Mouse (Mus musculus) embryonic facial prominence, embryonic 10.5 days (tissue): ENCODE measurements at regions not wholly inside any gene's neighbourhood (a gene's known extent, or its start where the extent isn't known, plus 50 kb on each side); places are given as distances from the start of the nearest gene placed in this dataset.
A peak's percentile ranks its signal among the peaks of the same experiment; 100 is the strongest.

Source experiments
- DNase-seq: peaks from one replicate; pipeline ENCODE4 v3.0.0-alpha.2; 2017; ENCODE audit warnings: low spot score
- H3K27ac ChIP-seq: fragments of 300-500 bp; sonication (generic); replicated peaks from 2 replicates; pipeline ENCODE4 v1.5.1; 2016; ENCODE audit warnings: mild to moderate bottlenecking
- H3K27me3 ChIP-seq: fragments of 300-500 bp; sonication (generic); replicated peaks from 2 replicates; pipeline ENCODE4 v1.6.1; 2016; ENCODE audit warnings: low read depth, mild to moderate bottlenecking; ENCODE audit not compliant: poor library complexity, severe bottlenecking
- H3K36me3 ChIP-seq: fragments of 300-500 bp; sonication (generic); replicated peaks from 2 replicates; pipeline ENCODE4 v1.6.1; 2016; ENCODE audit warnings: mild to moderate bottlenecking, moderate library complexity
- H3K4me1 ChIP-seq: fragments of 300-500 bp; sonication (generic); 2 replicates; pipeline ENCODE4 v1.6.1; 2016
- H3K4me3 ChIP-seq: fragments of 300-500 bp; sonication (generic); 2 replicates; pipeline ENCODE4 v1.5.1; 2016; ENCODE audit warnings: mild to moderate bottlenecking, moderate library complexity
- H3K9me3 ChIP-seq: fragments of 300-500 bp; sonication (generic); 2 replicates; pipeline ENCODE4 v1.6.1; 2016; ENCODE audit warnings: mild to moderate bottlenecking
- WGBS: fragments of 180-500 bp; shearing (Covaris S2); methylation state at CpG from one replicate; pipeline ENCODE4 v1.1.7; 2016; 5-methylcytosine and 5-hydroxymethylcytosine counted together

DNA sequence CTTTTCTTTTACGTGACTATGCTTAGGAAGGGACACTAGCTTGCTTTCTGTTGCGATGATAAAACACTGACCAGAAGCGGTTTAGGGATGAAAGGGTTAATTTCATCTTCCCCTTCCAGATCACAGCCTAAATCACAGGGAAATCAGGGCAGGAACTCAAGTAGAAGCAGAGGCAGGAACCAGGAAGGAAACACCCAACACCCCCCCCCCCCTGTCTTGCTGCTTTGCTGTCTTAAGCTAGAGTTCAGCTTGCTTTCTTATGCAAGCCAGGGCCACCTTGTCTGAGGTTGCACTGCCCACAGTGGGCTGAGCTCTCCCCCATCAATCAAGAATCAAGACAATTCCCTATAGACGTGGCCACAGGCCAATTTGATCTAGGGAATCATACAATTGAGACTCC is 71.9 kb upstream of the Gm47985 start:
- H3K27me3 ChIP-seq, result no peaks in the 10 kb centered on the region
- no peaks in the 10 kb centered on the region for H3K36me3 ChIP-seq
- H3K9me3 ChIP-seq, result no peaks in the 10 kb centered on the region
- H3K4me1 ChIP-seq, result peaks cover 27% of the 10 kb centered on the region
- peak; percentile 15 for DNase-seq
- no peak overlapping the region for H3K4me3 ChIP-seq
- no peak overlapping the region for H3K27ac ChIP-seq
- WGBS, result 75% methylated on average over 4 of the region's 4 CpGs

GRCm38 (mm10) chr1:151111683-151112082 is 70.7 kb upstream of the Gm47985 start:
- Histone ChIP-seq H3K36me3 (no peaks in the 10 kb centered on the region), H3K27ac (no peak overlapping the region), H3K27me3 (no peaks in the 10 kb centered on the region), H3K9me3 (no peaks in the 10 kb centered on the region), H3K4me1 (peaks cover 27% of the 10 kb centered on the region), H3K4me3 (no peak overlapping the region)
- 74% methylated on average over 6 of the region's 6 CpGs for WGBS
- DNase-seq, result no peak

DNA sequence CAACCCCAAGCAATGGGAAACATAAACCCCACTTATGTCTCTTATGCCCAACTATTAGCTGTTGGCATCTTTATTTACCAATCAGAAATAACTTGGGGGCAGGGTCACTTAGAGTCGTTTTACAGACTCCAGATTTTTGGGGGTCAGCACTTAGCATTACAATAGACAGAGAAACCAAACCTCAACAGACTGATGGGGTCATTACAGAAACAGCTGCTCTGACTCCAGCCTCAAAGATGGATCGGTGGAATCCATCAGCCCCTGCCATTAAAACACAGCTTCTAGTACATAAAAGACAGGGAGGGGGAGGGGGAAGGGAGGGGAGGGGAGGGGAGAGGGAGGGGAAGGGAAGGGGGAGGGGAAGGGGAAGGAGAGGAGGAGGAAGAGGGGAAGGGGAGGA is 69.9 kb upstream of the Gm47985 start:
- Histone ChIP-seq H3K36me3 (no peaks in the 10 kb centered on the region), H3K4me1 (peaks cover 29% of the 10 kb centered on the region), H3K4me3 (no peak overlapping the region), H3K27ac (no peak overlapping the region), H3K9me3 (no peaks in the 10 kb centered on the region), H3K27me3 (no peaks in the 10 kb centered on the region)
- 46% methylated on average over 2 of the region's 2 CpGs for WGBS
- no peak for DNase-seq

GRCm38 (mm10) chr1:151113199-151113598 is 69.1 kb upstream of the Gm47985 start:
- Histone ChIP-seq H3K27ac (no peak overlapping the region), H3K27me3 (no peaks in the 10 kb centered on the region), H3K4me1 (peaks cover 35% of the 10 kb centered on the region), H3K9me3 (no peaks in the 10 kb centered on the region), H3K4me3 (no peak overlapping the region), H3K36me3 (no peaks in the 10 kb centered on the region)
- DNase-seq, result no peak
- WGBS, result 82% methylated on average over 2 of the region's 2 CpGs

DNA sequence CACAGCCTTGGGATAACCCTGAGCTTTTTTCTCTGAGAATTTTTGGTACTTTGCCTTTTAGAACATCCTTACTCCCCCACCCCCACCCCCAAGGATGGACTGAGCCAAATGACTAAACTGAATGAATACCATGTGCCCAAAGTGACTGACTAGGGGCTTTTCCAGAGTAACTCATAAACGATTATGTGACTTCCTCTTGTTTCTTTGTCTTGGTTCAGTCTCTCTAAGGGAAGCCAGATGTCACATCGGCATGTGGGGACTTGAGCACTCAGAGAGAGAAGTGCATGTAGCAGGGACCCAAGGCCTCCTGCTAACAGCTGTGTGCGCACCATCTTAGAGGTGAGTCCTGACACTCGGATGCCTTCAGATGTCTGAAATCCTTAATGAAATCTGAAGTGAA is 63.8 kb upstream of the Gm47985 start:
- WGBS, result 38% methylated on average over 4 of the region's 4 CpGs
- peak overlapping the region; percentile 31; the same call in 1 of the 2 replicates for H3K27ac ChIP-seq
- H3K27me3 ChIP-seq, result no peaks in the 10 kb centered on the region
- H3K4me1 ChIP-seq, result peaks cover 15% of the 10 kb centered on the region
- H3K9me3 ChIP-seq, result peaks cover 3% of the 10 kb centered on the region; the same call in 1 of the 2 replicates
- DNase-seq, result peak; percentile 49
- no peaks in the 10 kb centered on the region for H3K36me3 ChIP-seq
- H3K4me3 ChIP-seq, result no peak overlapping the region

DNA sequence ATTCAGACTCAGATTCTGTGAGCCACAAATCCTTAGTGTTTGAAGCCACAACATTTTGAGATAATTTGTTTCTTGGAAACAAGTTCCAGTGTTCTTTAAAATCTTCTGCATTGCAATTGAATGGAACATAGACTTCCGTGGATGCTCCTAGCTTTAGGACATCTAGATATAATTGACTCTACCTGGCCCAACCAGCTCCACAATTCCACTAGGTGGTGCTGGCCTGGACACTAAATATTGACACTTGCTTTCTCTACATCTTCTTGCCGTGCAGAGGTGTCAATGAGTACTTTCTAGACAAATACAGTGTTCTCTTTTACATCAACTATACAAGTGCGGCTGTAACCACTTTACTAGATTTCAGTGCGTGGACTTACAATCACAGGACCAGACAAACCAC is 63.4 kb upstream of the Gm47985 start:
- WGBS, result 84% methylated on average over 4 of the region's 4 CpGs
- Histone ChIP-seq H3K4me1 (peaks cover 15% of the 10 kb centered on the region), H3K27me3 (no peaks in the 10 kb centered on the region), H3K4me3 (no peak overlapping the region), H3K9me3 (peaks cover 3% of the 10 kb centered on the region; the same call in 1 of the 2 replicates), H3K27ac (peak overlapping the region; percentile 31; the same call in 1 of the 2 replicates), H3K36me3 (no peaks in the 10 kb centered on the region)
- DNase-seq, result no peak

DNA sequence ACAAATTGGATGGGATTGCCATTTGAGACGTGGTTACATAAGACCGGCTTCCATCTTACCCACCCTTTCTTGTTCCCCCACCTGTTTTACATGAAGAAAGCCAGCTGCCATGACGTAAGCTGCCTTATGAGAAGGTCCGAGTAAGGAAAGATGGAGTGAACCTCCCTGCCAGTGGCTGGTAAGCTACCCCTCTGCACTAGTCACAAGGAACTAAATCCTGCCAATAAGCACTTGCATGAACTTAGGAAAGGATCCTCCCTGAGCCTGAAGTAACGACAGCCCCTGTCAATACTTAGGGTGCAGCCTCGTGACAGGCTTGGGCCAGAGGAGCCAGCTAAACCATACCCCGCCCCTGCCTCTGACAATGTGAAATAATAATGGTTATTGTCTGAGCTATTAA is 62.8 kb upstream of the Gm47985 start:
- DNase-seq, result no peak
- H3K27ac ChIP-seq, result no peak overlapping the region
- 81% methylated on average over 7 of the region's 7 CpGs for WGBS
- H3K9me3 ChIP-seq, result peaks cover 3% of the 10 kb centered on the region; the same call in 1 of the 2 replicates
- H3K27me3 ChIP-seq, result no peaks in the 10 kb centered on the region
- H3K4me1 ChIP-seq, result peaks cover 15% of the 10 kb centered on the region
- H3K36me3 ChIP-seq, result no peaks in the 10 kb centered on the region
- H3K4me3 ChIP-seq, result no peak overlapping the region

GRCm38 (mm10) chr1:151121686-151122085 is 60.7 kb upstream of the Gm47985 start:
- H3K27ac ChIP-seq, result no peak overlapping the region
- no peak overlapping the region for H3K4me3 ChIP-seq
- H3K4me1 ChIP-seq, result peaks cover 15% of the 10 kb centered on the region
- DNase-seq, result no peak
- no peaks in the 10 kb centered on the region for H3K36me3 ChIP-seq
- peaks cover 3% of the 10 kb centered on the region; the same call in 1 of the 2 replicates for H3K9me3 ChIP-seq
- WGBS, result 96% methylated on average over 2 of the region's 2 CpGs
- H3K27me3 ChIP-seq, result no peaks in the 10 kb centered on the region

GRCm38 (mm10) chr1:151123964-151124363 is 58.4 kb upstream of the Gm47985 start:
- WGBS, result 92% methylated on average over 7 of the region's 7 CpGs

GRCm38 (mm10) chr1:151125028-151125659 is 57.2 kb upstream of the Gm47985 start:
- Histone ChIP-seq H3K27ac (no peak overlapping the region), H3K9me3 (peaks cover 3% of the 10 kb centered on the region; the same call in 1 of the 2 replicates), H3K27me3 (no peaks in the 10 kb centered on the region), H3K4me3 (no peak overlapping the region), H3K4me1 (no peaks in the 10 kb centered on the region), H3K36me3 (no peaks in the 10 kb centered on the region)
- no peak for DNase-seq
- WGBS, result 90% methylated on average over 9 of the region's 9 CpGs

More at GRCm38 (mm10) chr1:151123964-151124363, 58.4 kb upstream of the Gm47985 start:
- Histone ChIP-seq H3K9me3 (peaks cover 3% of the 10 kb centered on the region; the same call in 1 of the 2 replicates), H3K27me3 (no peaks in the 10 kb centered on the region), H3K4me3 (no peak overlapping the region), H3K36me3 (no peaks in the 10 kb centered on the region), H3K27ac (no peak overlapping the region), H3K4me1 (no peaks in the 10 kb centered on the region)
- DNase-seq, result no peak

DNA sequence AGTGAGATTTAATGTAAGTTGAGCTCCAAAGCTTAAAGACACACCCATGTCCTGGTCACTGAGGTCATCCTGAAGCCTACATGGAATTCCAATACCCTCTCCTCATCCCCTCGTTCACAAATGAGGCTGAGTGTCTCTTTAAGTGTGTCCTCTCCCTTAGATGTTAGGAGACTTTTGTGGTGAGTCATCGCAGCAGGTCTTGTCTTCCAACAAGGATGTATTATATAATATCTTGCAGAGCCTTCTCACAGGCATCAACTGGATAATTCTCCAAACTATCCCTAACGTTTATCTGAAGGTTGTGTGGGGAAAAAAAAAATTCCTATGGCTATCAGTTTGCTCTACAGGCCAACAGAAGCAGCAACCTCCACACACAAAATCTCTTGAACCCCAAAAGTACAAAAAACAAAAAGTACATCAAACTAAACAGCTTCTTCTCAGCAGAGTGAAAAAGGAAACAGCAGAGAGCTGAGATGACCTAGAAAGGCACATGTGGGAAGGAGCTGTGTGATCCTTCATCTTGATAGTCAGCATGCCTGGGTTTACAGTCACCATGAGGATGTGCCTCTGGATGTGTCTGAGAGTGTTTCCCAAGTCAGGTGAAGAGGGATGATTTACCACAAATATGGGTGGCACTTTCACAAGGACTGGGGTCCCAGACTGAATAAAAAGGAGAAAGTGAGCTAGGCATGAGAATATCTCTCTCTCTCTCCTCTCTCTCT is 56.4 kb upstream of the Gm47985 start:
- Histone ChIP-seq H3K4me3 (no peak overlapping the region), H3K27ac (no peak overlapping the region), H3K4me1 (no peaks in the 10 kb centered on the region), H3K9me3 (peaks cover 3% of the 10 kb centered on the region; the same call in 1 of the 2 replicates), H3K36me3 (no peaks in the 10 kb centered on the region), H3K27me3 (no peaks in the 10 kb centered on the region)
- no peak for DNase-seq
- 81% methylated on average over 3 of the region's 3 CpGs for WGBS

GRCm38 (mm10) chr1:151126756-151127155 is 55.6 kb upstream of the Gm47985 start:
- WGBS, result 71% methylated on average over 1 of the region's 1 CpGs
- no peaks in the 10 kb centered on the region for H3K4me1 ChIP-seq
- peaks cover 3% of the 10 kb centered on the region; the same call in 1 of the 2 replicates for H3K9me3 ChIP-seq
- no peak overlapping the region for H3K4me3 ChIP-seq
- DNase-seq, result no peak
- no peak overlapping the region for H3K27ac ChIP-seq
- no peaks in the 10 kb centered on the region for H3K27me3 ChIP-seq
- no peaks in the 10 kb centered on the region for H3K36me3 ChIP-seq

DNA sequence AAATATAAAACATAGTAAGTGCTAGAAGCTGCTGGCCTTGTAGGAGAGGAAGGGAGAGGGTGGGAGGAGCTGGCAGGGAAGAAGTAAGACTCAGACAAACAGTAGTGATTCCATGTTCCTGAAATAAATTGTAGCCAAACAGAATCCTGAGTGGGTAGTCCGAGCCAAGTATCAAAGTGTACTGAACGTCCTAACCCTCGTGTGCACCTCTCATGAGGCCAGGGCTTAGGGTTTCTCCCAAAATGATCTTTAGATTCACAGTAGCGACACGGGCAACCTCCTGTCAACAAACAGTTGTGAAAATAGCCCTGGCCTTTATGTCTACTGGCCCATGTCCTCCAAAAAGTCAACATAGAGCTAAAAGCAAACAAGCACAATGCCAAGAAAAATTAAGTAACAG is 54.3 kb upstream of the Gm47985 start:
- 71% methylated on average over 5 of the region's 5 CpGs for WGBS
- no peaks in the 10 kb centered on the region for H3K9me3 ChIP-seq
- H3K27me3 ChIP-seq, result no peaks in the 10 kb centered on the region
- H3K36me3 ChIP-seq, result no peaks in the 10 kb centered on the region
- H3K4me1 ChIP-seq, result no peaks in the 10 kb centered on the region
- no peak overlapping the region for H3K27ac ChIP-seq
- DNase-seq, result no peak
- no peak overlapping the region for H3K4me3 ChIP-seq
